ENCODE assay signal across 9 mouse cellular contexts in genomic region chr7:34229153-34229552, GRCm38 (mm10). TPM values are rescaled to one million over a fixed set of nuclear protein-coding genes. Genes with fewer than 3 reads are reported as not detected.
DNase-seq lines count a peak whose midpoint lies in the region; ATAC-seq and TF ChIP-seq lines count a peak whose summit lies in the region.
"Had no signal": no experiment of that assay in that cellular context is flagged by ENCODE, and none has a peak within 500 bp of the region (broad histone marks: within the 10 kb centered on the region; RNA-seq: fewer than 3 reads in every experiment).

No protein-coding gene starts in this region.

- intact Hi-C loops in left cerebral cortex, postnatal 36 days (cut with DNase I), result no loop called here

- no peaks in the 10 kb centered on the region for H3K9me3 ChIP-seq in embryonic facial prominence, embryonic 13.5 days
- H3K9me3 ChIP-seq in intestine, embryonic 15.5 days, result no peaks in the 10 kb centered on the region

- no peaks in the 10 kb centered on the region for H3K27me3 ChIP-seq in embryonic facial prominence, embryonic 13.5 days
- H3K27me3 ChIP-seq in intestine, embryonic 15.5 days (replicated peaks), result no peaks in the 10 kb centered on the region

- H3K36me3 ChIP-seq in embryonic facial prominence, embryonic 13.5 days, result peaks cover 30% of the 10 kb centered on the region
- peaks cover 15% of the 10 kb centered on the region; the same call in 1 of the 2 replicates for H3K36me3 ChIP-seq in intestine, embryonic 15.5 days

- peak overlapping the region; percentile 83 for H3K4me2 ChIP-seq in embryonic facial prominence, embryonic 13.5 days
- H3K4me2 ChIP-seq in intestine, embryonic 15.5 days (replicated peaks), result peak overlapping the region; percentile 79

- H3K4me1 ChIP-seq in embryonic facial prominence, embryonic 13.5 days, result peaks cover 37% of the 10 kb centered on the region
- H3K4me1 ChIP-seq in intestine, embryonic 15.5 days (replicated peaks), result peaks cover 36% of the 10 kb centered on the region

- peak overlapping the region; percentile 94 for H3K27ac ChIP-seq in layer of hippocampus, adult 2 months
- H3K27ac ChIP-seq in embryonic facial prominence, embryonic 13.5 days, result peak overlapping the region; percentile 86; the same call in 1 of the 2 replicates
- peak overlapping the region; percentile 88 for H3K27ac ChIP-seq in intestine, embryonic 15.5 days

- DNase-seq in layer of hippocampus, adult 2 months (ENCODE audit: low spot score in 2 of 2), result no peak
- no peak for DNase-seq in layer of hippocampus, postnatal 25 days (ENCODE audit: extremely low spot score in 1 of 2, low spot score in 1 of 2)
- DNase-seq in gastrocnemius, adult 8-10 months (ENCODE audit: low spot score in 2 of 2), result no peak
- no peak for DNase-seq in thymus, postnatal 0 days (ENCODE audit: low spot score)
- DNase-seq in left cerebral cortex, postnatal 36 days (ENCODE audit: low spot score in 2 of 2), result no peak

- TF ChIP-seq CTCF in layer of hippocampus, adult 2 months (conservative IDR thresholded peaks at IDR 0.05), result no peak

- ATAC-seq in embryonic facial prominence, embryonic 13.5 days (ENCODE audit: insufficient number of reproducible peaks, insufficient read depth, low FRiP score, low TSS enrichment, low read depth), result no peak
- ATAC-seq in intestine, embryonic 15.5 days, result no peak
- 0 out of 2 replicates have a peak, but pooled peaks have one; percentile 6 for ATAC-seq in monocyte, adult 5-6 weeks (replicated peaks; ENCODE audit: insufficient number of reproducible peaks, low FRiP score, low TSS enrichment, poor library complexity, severe bottlenecking)

- WGBS in embryonic facial prominence, embryonic 13.5 days, result 7% methylated on average over 5 of the region's 5 CpGs
- 27% methylated on average over 5 of the region's 5 CpGs for WGBS in intestine, embryonic 15.5 days

- peak overlapping the region; percentile 83 for H3K4me3 ChIP-seq in layer of hippocampus, adult 2 months
- H3K4me3 ChIP-seq in embryonic facial prominence, embryonic 13.5 days, result peak overlapping the region; percentile 73
- peak overlapping the region; percentile 77 for H3K4me3 ChIP-seq in intestine, embryonic 15.5 days (replicated peaks)

- H3K9ac ChIP-seq in embryonic facial prominence, embryonic 13.5 days, result peak overlapping the region; percentile 81
- peak overlapping the region; percentile 86 for H3K9ac ChIP-seq in intestine, embryonic 15.5 days

RNA-seq across cellular contexts. Expression of gene Gpi1, which starts 1.0 kb away (rescaled TPM):
- total RNA-seq in layer of hippocampus, adult 2 months (2021), result 100 to 1,000 TPM; 773 TPM
- 100 to 1,000 TPM; 725 to 726 TPM for total RNA-seq in layer of hippocampus, postnatal 25 days (2021)
- polyA plus RNA-seq in embryonic facial prominence, embryonic 13.5 days (2015; fragmentation: Nextera tagmentation; extraction: Ambion mirVana), result 221 and 235 TPM in 2 replicates
- 421 and 423 TPM in 2 replicates for polyA plus RNA-seq in intestine, embryonic 15.5 days (2015; fragmentation: Nextera tagmentation; extraction: Ambion mirVana)
- total RNA-seq in monocyte, adult 5-6 weeks (2017), result 219 to 290 TPM (median 277 TPM) in 3 replicates
- 1,000 to 10,000 TPM in 2 of 4 experiments, 100 to 1,000 TPM in 2; 941 to 1,057 (median 993) TPM for total RNA-seq in gastrocnemius, adult 8-10 months (2022)
- polyA plus RNA-seq in thymus, postnatal 0 days (2015; fragmentation: Nextera tagmentation; extraction: Ambion mirVana), result 232 and 238 TPM in 2 replicates
- total RNA-seq in left cerebral cortex, postnatal 36 days (2021), result 100 to 1,000 TPM; 657 to 689 TPM

RNA-seq across cellular contexts. Expression of gene Gm6096, which starts 21.7 kb away (rescaled TPM):
- not detected for total RNA-seq in layer of hippocampus, adult 2 months (2021)
- not detected for total RNA-seq in layer of hippocampus, postnatal 25 days (2021)
- not detected in 2 replicates for polyA plus RNA-seq in embryonic facial prominence, embryonic 13.5 days (2015; fragmentation: Nextera tagmentation; extraction: Ambion mirVana)
- not detected in 2 replicates for polyA plus RNA-seq in intestine, embryonic 15.5 days (2015; fragmentation: Nextera tagmentation; extraction: Ambion mirVana)
- total RNA-seq in monocyte, adult 5-6 weeks (2017), result not detected in 3 replicates
- not detected for total RNA-seq in gastrocnemius, adult 8-10 months (2022)
- not detected in 2 replicates for polyA plus RNA-seq in thymus, postnatal 0 days (2015; fragmentation: Nextera tagmentation; extraction: Ambion mirVana)
- total RNA-seq in left cerebral cortex, postnatal 36 days (2021), result not detected
- polyA plus RNA-seq: brain, embryonic 14.5 days had no signal

RNA-seq across cellular contexts. Expression of gene Pdcd2l, which starts 32.7 kb away (rescaled TPM):
- total RNA-seq in layer of hippocampus, adult 2 months (2021), result 10 to 100 TPM; 24.5 to 26.8 TPM
- total RNA-seq in layer of hippocampus, postnatal 25 days (2021), result 10 to 100 TPM; 23.9 to 24.0 TPM
- 59.4 and 70.0 TPM in 2 replicates for polyA plus RNA-seq in embryonic facial prominence, embryonic 13.5 days (2015; fragmentation: Nextera tagmentation; extraction: Ambion mirVana)
- 55.9 TPM in 2 replicates for polyA plus RNA-seq in intestine, embryonic 15.5 days (2015; fragmentation: Nextera tagmentation; extraction: Ambion mirVana)
- total RNA-seq in monocyte, adult 5-6 weeks (2017), result 22.9 to 36.0 TPM (median 31.0 TPM) in 3 replicates
- 10 to 100 TPM; 13.0 to 18.6 (median 16.9) TPM for total RNA-seq in gastrocnemius, adult 8-10 months (2022)
- polyA plus RNA-seq in thymus, postnatal 0 days (2015; fragmentation: Nextera tagmentation; extraction: Ambion mirVana), result 54.2 and 62.3 TPM in 2 replicates
- 10 to 100 TPM; 20.2 to 24.1 TPM for total RNA-seq in left cerebral cortex, postnatal 36 days (2021)

RNA-seq across cellular contexts. Expression of gene Uba2, which starts 59.8 kb away (rescaled TPM):
- total RNA-seq in layer of hippocampus, adult 2 months (2021), result 10 to 100 TPM; 85.7 to 92.9 TPM
- 10 to 100 TPM; 86.2 to 90.5 TPM for total RNA-seq in layer of hippocampus, postnatal 25 days (2021)
- 226 and 239 TPM in 2 replicates for polyA plus RNA-seq in embryonic facial prominence, embryonic 13.5 days (2015; fragmentation: Nextera tagmentation; extraction: Ambion mirVana)
- polyA plus RNA-seq in intestine, embryonic 15.5 days (2015; fragmentation: Nextera tagmentation; extraction: Ambion mirVana), result 156 and 168 TPM in 2 replicates
- total RNA-seq in monocyte, adult 5-6 weeks (2017), result 107 to 120 TPM (median 115 TPM) in 3 replicates
- 10 to 100 TPM; 33.2 to 42.5 (median 37.5) TPM for total RNA-seq in gastrocnemius, adult 8-10 months (2022)
- 191 and 193 TPM in 2 replicates for polyA plus RNA-seq in thymus, postnatal 0 days (2015; fragmentation: Nextera tagmentation; extraction: Ambion mirVana)
- total RNA-seq in left cerebral cortex, postnatal 36 days (2021), result 10 to 100 TPM; 88.9 to 89.2 TPM
